Mouse (Mus musculus) intestine, embryonic 16.5 days (tissue): ENCODE measurements at regions not wholly inside any gene's neighbourhood (a gene's known extent, or its start where the extent isn't known, plus 50 kb on each side); places are given as distances from the start of the nearest gene placed in this dataset.

ENCODE experiments used
- ATAC-seq: fragments of 200-750 bp; cut with Nextera tagmentation; 2 replicates; pipeline ENCODE4 v1.8.0; 2017; ENCODE audit warnings: moderate TSS enrichment, moderate library complexity
- H3K27ac ChIP-seq: fragments of 300-500 bp; sonication (generic); 2 replicates; pipeline ENCODE4 v1.5.1; 2014; ENCODE audit warnings: mild to moderate bottlenecking, low read length
- H3K27me3 ChIP-seq: fragments of 300-500 bp; sonication (generic); replicated peaks from 2 replicates; pipeline ENCODE4 v1.6.1; 2014; ENCODE audit warnings: low read length, control low read depth, mixed read lengths; ENCODE audit not compliant: control insufficient read depth, insufficient read depth
- H3K36me3 ChIP-seq: fragments of 300-500 bp; sonication (generic); 2 replicates; pipeline ENCODE4 v1.6.1; 2014; ENCODE audit warnings: low read length, control low read depth; ENCODE audit not compliant: control insufficient read depth, insufficient read depth
- H3K4me1 ChIP-seq: fragments of 300-500 bp; sonication (generic); 2 replicates; pipeline ENCODE4 v1.6.1; 2014; ENCODE audit warnings: low read length, control low read depth, mixed read lengths; ENCODE audit not compliant: control insufficient read depth, insufficient read depth
- H3K4me2 ChIP-seq: fragments of 300-500 bp; sonication (generic); 2 replicates; pipeline ENCODE4 v1.6.1; 2014; ENCODE audit warnings: low read depth, low read length, control low read depth
- H3K4me3 ChIP-seq: fragments of 300-500 bp; sonication (generic); 2 replicates; pipeline ENCODE4 v1.5.1; 2014; ENCODE audit warnings: mild to moderate bottlenecking, low read length
- H3K9ac ChIP-seq: fragments of 300-500 bp; sonication (generic); 2 replicates; pipeline ENCODE4 v1.6.1; 2014; ENCODE audit warnings: low read depth, low read length
- H3K9me3 ChIP-seq: fragments of 300-500 bp; sonication (generic); 2 replicates; pipeline ENCODE4 v1.6.1; 2016; ENCODE audit warnings: low read length, control low read depth; ENCODE audit not compliant: control insufficient read depth
- WGBS: fragments of 180-500 bp; shearing (Covaris S2); extraction: QIAGEN DNeasy Blood & Tissue Kit; methylation state at CpG from one replicate; pipeline ENCODE4 v1.1.7; 2014; 5-methylcytosine and 5-hydroxymethylcytosine counted together

DNA sequence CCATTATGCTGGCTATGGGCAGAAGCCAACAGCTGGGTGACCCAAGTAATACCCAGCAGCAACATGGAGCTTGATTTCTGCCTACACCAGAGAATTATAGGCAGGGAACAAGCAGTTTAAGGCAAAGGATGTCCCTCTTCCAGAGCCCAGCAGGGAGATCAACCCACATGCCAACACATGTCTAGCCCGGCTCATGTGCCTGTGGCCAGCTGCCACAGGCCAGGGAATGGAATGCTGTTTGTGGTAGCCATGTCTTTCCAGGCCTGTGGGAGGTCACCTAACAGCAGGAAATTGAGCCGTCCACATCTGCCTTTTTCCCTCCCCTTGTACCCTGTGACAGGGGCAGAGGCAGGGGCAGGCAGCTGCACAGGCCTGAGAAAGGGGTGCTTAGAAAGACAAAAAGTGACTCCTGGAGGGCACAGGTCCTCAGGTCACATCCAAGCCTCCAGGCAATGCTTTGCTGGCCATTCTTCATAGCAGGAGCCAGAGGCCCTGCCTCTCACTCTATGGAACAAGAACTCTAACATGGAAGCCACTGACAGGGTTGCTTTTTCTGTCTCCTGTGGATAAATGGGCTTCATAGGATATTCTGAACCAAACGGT is 163.8 kb downstream of the 3110018I06Rik start:
- Histone ChIP-seq H3K36me3 (no peaks in the 10 kb centered on the region), H3K4me2 (no peak overlapping the region), H3K27ac (no peak overlapping the region), H3K27me3 (no peaks in the 10 kb centered on the region), H3K9me3 (no peaks in the 10 kb centered on the region), H3K4me3 (no peak overlapping the region), H3K4me1 (no peaks in the 10 kb centered on the region), H3K9ac (no peak overlapping the region)
- 57% methylated on average over 3 of the region's 3 CpGs for WGBS
- no peak for ATAC-seq

DNA sequence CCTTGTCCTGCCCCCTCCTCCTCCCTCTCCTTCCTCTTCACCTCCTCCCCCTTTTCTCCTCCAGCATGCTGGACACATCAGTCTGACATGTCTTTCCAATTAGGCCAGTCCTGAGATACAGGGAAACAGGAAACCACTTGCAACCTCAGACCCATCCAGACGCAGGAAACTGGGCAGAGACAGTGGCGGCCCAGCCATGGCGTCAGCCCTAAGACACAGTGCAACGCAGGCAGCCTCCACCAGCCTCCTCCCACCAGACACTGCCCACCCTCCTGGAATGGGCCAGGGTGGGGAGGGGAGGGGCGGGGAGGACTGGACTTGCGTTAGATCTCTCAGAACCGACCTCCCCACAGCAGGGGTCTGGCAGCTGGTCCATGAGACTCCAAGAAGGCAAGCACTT is 164.7 kb downstream of the 3110018I06Rik start:
- WGBS: 36% methylated on average over 7 of the region's 7 CpGs
- Histone ChIP-seq H3K9ac (no peak overlapping the region), H3K4me2 (no peak overlapping the region), H3K27ac (no peak overlapping the region), H3K27me3 (no peaks in the 10 kb centered on the region), H3K36me3 (no peaks in the 10 kb centered on the region), H3K4me3 (no peak overlapping the region), H3K4me1 (no peaks in the 10 kb centered on the region), H3K9me3 (no peaks in the 10 kb centered on the region)
- ATAC-seq: peak; percentile 38; the same call in 1 of the 2 replicates

DNA sequence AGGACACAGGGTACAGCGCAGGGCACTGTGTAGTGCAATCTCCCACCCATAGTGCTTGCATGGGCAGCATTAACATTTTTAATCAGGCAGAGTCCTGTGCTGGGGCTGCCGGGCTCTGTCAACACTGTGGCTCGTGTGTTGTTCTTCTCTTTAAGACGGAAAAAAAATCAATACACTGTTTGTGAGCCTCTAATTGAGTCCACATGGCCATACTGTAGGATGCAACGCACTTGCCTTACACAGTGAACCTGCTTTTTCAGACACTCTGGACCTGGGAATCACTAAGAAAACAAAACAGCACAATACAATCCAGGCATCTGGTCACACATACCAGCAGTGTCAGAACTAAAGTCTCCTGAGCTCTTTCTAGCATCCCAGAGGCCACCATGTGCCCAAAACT is 168.4 kb downstream of the 3110018I06Rik start:
- Histone ChIP-seq H3K36me3 (no peaks in the 10 kb centered on the region), H3K27me3 (no peaks in the 10 kb centered on the region), H3K4me1 (no peaks in the 10 kb centered on the region), H3K4me3 (no peak overlapping the region), H3K27ac (no peak overlapping the region), H3K9me3 (no peaks in the 10 kb centered on the region), H3K4me2 (no peak overlapping the region), H3K9ac (no peak overlapping the region)
- 55% methylated on average over 5 of the region's 5 CpGs for WGBS
- no peak for ATAC-seq

DNA sequence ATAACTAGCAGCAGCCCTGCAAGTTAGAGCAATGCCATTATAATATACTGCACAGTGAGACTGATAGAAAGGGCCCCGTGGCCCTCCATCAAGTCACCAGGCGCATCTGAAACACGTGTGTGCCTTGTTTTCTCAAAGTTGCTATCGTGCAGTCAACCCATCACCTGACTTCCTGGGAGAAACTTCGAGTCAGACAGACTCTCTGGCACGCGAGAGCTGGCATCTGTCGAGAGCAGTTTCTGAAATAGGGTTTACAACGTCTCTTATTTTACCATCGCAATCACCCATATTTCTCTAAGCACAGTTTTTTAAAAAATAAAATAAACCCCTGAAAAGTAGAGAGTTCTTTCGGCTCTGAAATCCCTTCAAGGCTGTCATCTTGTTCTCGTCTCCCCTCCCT is 169.8 kb downstream of the 3110018I06Rik start:
- Histone ChIP-seq H3K27me3 (no peaks in the 10 kb centered on the region), H3K9ac (no peak overlapping the region), H3K4me1 (no peaks in the 10 kb centered on the region), H3K4me2 (no peak overlapping the region), H3K36me3 (no peaks in the 10 kb centered on the region), H3K27ac (no peak overlapping the region), H3K9me3 (no peaks in the 10 kb centered on the region), H3K4me3 (no peak overlapping the region)
- WGBS: 84% methylated on average over 12 of the region's 12 CpGs
- no peak for ATAC-seq

DNA sequence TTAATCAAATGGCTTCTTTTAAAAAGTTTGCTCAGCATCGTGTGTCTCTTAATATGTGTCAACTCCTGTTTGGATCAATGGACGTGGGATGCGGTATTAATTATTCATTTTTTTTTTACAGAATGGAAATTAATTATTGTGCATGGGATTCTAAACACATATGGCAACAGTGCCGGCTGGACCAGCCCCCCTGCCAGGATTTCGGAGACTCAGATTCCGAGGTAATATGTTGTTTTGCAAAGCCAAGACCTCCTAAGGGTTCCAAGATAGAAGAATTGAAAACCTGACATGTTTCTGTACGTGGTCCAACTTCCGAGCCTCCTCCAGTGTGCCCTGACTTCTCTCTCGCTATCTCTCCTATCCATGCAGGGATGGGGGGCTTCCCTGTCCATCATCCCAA is 170.4 kb downstream of the 3110018I06Rik start:
- H3K4me1 ChIP-seq: no peaks in the 10 kb centered on the region
- no peaks in the 10 kb centered on the region for H3K27me3 ChIP-seq
- no peak overlapping the region for H3K27ac ChIP-seq
- H3K4me2 ChIP-seq: no peak overlapping the region
- H3K4me3 ChIP-seq: no peak overlapping the region
- no peak overlapping the region for H3K9ac ChIP-seq
- 81% methylated on average over 9 of the region's 9 CpGs for WGBS
- no peak for ATAC-seq
- no peaks in the 10 kb centered on the region for H3K36me3 ChIP-seq
- H3K9me3 ChIP-seq: no peaks in the 10 kb centered on the region

DNA sequence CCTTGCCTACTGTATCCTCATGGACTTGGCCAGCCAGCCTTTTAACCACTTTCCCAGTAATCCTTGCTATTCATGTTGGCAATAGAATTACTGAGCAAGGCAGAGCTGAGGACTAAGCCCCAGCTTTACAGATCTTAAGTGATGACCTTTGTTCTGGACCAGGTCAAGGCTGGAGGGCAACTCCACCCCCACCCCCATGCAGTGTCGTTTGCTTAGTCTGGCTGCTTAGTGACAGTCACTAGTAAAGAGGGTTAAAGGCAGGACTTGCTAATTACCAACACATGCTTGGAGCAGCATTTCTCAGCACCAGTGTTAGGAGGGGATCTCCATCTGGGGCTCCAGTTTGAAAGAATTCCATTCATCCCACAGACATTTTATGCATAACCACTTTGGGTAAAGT is 174.2 kb downstream of the 3110018I06Rik start:
- no peak for ATAC-seq
- Histone ChIP-seq H3K4me1 (no peaks in the 10 kb centered on the region), H3K9ac (no peak overlapping the region), H3K27ac (no peak overlapping the region), H3K36me3 (no peaks in the 10 kb centered on the region), H3K27me3 (no peaks in the 10 kb centered on the region), H3K4me2 (no peak overlapping the region), H3K4me3 (no peak overlapping the region), H3K9me3 (no peaks in the 10 kb centered on the region)
- 4% methylated on average over 1 of the region's 1 CpGs for whole genome bisulfite sequencing

DNA sequence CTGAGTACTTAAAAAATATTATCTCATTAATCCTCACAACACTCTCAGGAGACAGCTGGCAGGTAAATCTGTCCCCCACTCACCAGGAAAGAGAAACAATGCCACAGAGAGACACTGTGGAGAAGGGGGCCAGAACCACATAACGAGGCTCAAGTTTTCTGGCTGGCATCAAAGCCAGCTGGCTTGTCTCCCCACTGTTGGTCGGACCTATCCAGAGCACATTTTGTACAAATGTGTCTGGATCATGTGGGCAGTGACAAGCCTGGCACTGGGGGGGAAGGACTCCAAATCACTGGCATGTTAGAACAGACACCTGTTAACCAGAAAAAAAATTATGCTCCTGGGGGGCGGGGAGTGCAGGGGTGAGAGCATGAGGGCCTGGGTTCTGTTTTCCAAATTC is 179.4 kb downstream of the 3110018I06Rik start:
- no peaks in the 10 kb centered on the region for H3K36me3 ChIP-seq
- 88% methylated on average over 3 of the region's 3 CpGs for WGBS
- no peaks in the 10 kb centered on the region for H3K9me3 ChIP-seq
- no peaks in the 10 kb centered on the region for H3K4me1 ChIP-seq
- no peak overlapping the region for H3K4me2 ChIP-seq
- no peaks in the 10 kb centered on the region for H3K27me3 ChIP-seq
- ATAC-seq: no peak
- no peak overlapping the region for H3K9ac ChIP-seq
- H3K4me3 ChIP-seq: no peak overlapping the region
- no peak overlapping the region for H3K27ac ChIP-seq

DNA sequence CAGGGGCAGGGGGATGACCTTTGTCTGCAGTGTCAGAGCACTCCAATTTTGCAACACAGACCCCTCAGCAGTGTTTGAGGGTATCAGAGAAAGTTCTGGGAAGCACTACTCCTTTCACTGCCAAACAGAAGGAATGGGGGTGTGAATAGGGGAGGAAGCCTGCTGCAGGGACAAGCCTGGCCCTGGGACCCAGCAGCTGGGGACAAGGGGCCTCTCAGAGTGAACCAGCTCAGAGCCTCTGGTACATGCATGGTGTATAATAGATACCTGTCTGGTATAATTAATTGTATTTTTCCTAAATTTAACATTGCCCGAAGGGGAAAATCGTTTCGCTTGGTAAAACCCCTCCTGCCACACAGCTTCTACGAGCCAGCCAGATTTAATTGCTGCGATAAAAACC is 180.6 kb downstream of the 3110018I06Rik start:
- no peak for ATAC-seq

DNA sequence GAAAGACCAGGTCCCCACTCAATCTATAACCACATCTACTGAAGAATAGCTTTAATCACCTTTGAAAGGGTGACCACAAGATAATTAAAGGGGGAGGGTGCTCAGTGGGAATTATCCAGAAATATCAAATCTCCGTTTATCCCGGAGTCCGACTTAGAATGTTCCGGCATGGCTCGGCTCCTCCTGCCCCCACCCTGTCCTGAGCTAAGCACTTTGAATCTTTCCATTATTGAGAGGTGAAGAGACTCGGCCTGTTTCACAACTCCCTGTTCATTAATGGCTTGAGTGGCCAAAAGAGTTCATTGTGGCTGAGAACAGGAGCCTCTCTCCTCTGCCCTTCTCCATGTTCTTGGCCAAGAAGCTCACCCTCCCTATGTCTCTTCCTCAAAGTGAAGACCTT is 181.0 kb downstream of the 3110018I06Rik start:
- Histone ChIP-seq H3K9ac (no peak overlapping the region), H3K36me3 (no peaks in the 10 kb centered on the region), H3K27ac (no peak overlapping the region), H3K4me2 (no peak overlapping the region), H3K9me3 (no peaks in the 10 kb centered on the region), H3K4me1 (no peaks in the 10 kb centered on the region), H3K27me3 (no peaks in the 10 kb centered on the region), H3K4me3 (no peak overlapping the region)
- WGBS: 84% methylated on average over 6 of the region's 6 CpGs
- no peak for ATAC-seq

More for the DNA sequence above, 180.6 kb downstream of the 3110018I06Rik start:
- Histone ChIP-seq H3K4me1 (no peaks in the 10 kb centered on the region), H3K9me3 (no peaks in the 10 kb centered on the region), H3K4me3 (no peak overlapping the region), H3K27me3 (no peaks in the 10 kb centered on the region), H3K27ac (no peak overlapping the region), H3K9ac (no peak overlapping the region), H3K4me2 (no peak overlapping the region), H3K36me3 (no peaks in the 10 kb centered on the region)
- WGBS: 75% methylated on average over 5 of the region's 5 CpGs

DNA sequence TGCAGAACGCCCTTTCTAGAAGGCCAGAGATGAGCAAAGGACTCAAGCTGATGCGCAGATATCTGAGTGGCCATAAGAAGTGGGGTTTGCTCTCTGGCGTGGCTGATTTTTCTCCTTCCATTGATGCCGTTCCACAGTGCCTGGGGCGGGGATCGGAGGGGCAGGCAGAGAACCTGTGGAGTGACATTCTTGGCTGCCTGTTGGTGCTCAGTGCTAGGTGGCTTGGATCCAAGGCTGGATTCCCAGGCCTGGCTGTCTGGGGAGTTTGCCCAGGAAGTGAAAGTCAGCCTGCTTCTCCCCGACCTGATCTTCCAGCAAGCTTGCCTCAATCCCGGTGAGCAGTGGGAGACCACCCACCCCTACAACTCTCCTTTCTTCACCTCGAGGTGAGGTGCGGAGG is 181.5 kb downstream of the 3110018I06Rik start:
- ATAC-seq: no peak
- H3K36me3 ChIP-seq: no peaks in the 10 kb centered on the region
- no peak overlapping the region for H3K4me3 ChIP-seq
- WGBS: 68% methylated on average over 10 of the region's 10 CpGs
- H3K4me1 ChIP-seq: no peaks in the 10 kb centered on the region
- H3K27ac ChIP-seq: no peak overlapping the region
- H3K27me3 ChIP-seq: no peaks in the 10 kb centered on the region
- no peaks in the 10 kb centered on the region for H3K9me3 ChIP-seq
- no peak overlapping the region for H3K4me2 ChIP-seq
- no peak overlapping the region for H3K9ac ChIP-seq
